Mouse (Mus musculus) A20 (cell line): ENCODE data around the gene Csde1.

Experiments
- DNase-seq: peaks from one replicate; pipeline ENCODE4 v3.0.0-alpha.2; 2011; ENCODE audit warnings: low read depth, low spot score

The Csde1 gene

GRCm38 (mm10) chr3:103020249-103020942 is at the start of gene Csde1:
Gene Csde1, plus strand, starts transcription at chr3:103020426.
- DNase-seq: peak; percentile 99

- DNase-seq: no peak
Measured at GRCm38 (mm10) chr3:102970508-102970907, 49.7 kb upstream of the Csde1 start.

GRCm38 (mm10) chr3:102976906-102977305 is 43.3 kb upstream of the Csde1 start:
- no peak for DNase-seq

GRCm38 (mm10) chr3:102979550-102980348 is 40.5 kb upstream of the Csde1 start:
- DNase-seq: no peak

GRCm38 (mm10) chr3:102980349-102980736 is 39.9 kb upstream of the Csde1 start:
- DNase-seq: no peak

- DNase-seq: no peak
Measured at GRCm38 (mm10) chr3:102991041-102991440, 29.2 kb upstream of the Csde1 start.

GRCm38 (mm10) chr3:102992936-102993335 is 27.3 kb upstream of the Csde1 start:
- no peak for DNase-seq

GRCm38 (mm10) chr3:102995233-102995604 is 25.0 kb upstream of the Csde1 start:
- no peak for DNase-seq

- DNase-seq: peak; percentile 97
Measured at GRCm38 (mm10) chr3:102995605-102996321, 24.5 kb upstream of the Csde1 start, which contains the start of gene Sike1. Gene Sike1, plus strand, starts transcription at chr3:102995708.

GRCm38 (mm10) chr3:102997036-102997435 is 23.2 kb upstream of the Csde1 start:
- DNase-seq: no peak

GRCm38 (mm10) chr3:102997591-102997990 is 22.6 kb upstream of the Csde1 start:
- no peak for DNase-seq

GRCm38 (mm10) chr3:103001595-103001994 is 18.6 kb upstream of the Csde1 start:
- DNase-seq: no peak

GRCm38 (mm10) chr3:103017350-103017749 is 2.9 kb upstream of the Csde1 start:
- DNase-seq: peak; percentile 74

GRCm38 (mm10) chr3:103019462-103019861 is 764 bp upstream of the Csde1 start:
- peak; percentile 31 for DNase-seq

GRCm38 (mm10) chr3:103020943-103021638 is 865 bp downstream of the Csde1 start:
- DNase-seq: peak; percentile 93

- DNase-seq: peak; percentile 51
Measured at GRCm38 (mm10) chr3:103026174-103026573, 5.9 kb downstream of the Csde1 start.

GRCm38 (mm10) chr3:103040285-103040684 is 20.1 kb downstream of the Csde1 start:
- no peak for DNase-seq

GRCm38 (mm10) chr3:103040861-103041379 is 20.7 kb downstream of the Csde1 start:
- DNase-seq: no peak

GRCm38 (mm10) chr3:103056016-103056595 is 35.9 kb downstream of the Csde1 start:
- no peak for DNase-seq

GRCm38 (mm10) chr3:103057752-103058151 is 37.5 kb downstream of the Csde1 start:
- no peak for DNase-seq
